Mouse (Mus musculus): Measurements from ENCODE around the gene Exoc5. TPM values are rescaled to one million over a fixed set of nuclear protein-coding genes. Genes with fewer than 3 reads are reported as not detected.
"Not testable (repeated sequence)": the region's sequence is repeated elsewhere in the genome, so short reads cannot be mapped to it uniquely, and the experiment has no call there.

Gene Exoc5
- polyA plus RNA-seq (2015; fragmentation: Nextera tagmentation; extraction: Ambion mirVana): 77.4 and 78.5 TPM in 2 replicates

GRCm38 (mm10) chr14:49066274-49066823, at the start of gene Exoc5:
Gene Exoc5, minus strand, starts transcription at chr14:49066653.
- Histone ChIP-seq H3K27me3 (no peaks in the 10 kb centered on the region), H3K4me2 (peak within 1 kb of the TSS; percentile 74), H3K27ac (peak within 1 kb of the TSS; percentile 99), H3K4me3 (peak within 1 kb of the TSS; percentile 94), H3K4me1 (replicated peaks) (peaks cover 29% of the 10 kb centered on the region), H3K9ac (peak within 1 kb of the TSS; percentile 98), H3K9me3 (no peaks in the 10 kb centered on the region), H3K36me3 (no peaks in the 10 kb centered on the region)
- under 1% methylated on average over 53 of the region's 53 CpGs for WGBS
- ATAC-seq (ENCODE audit: low FRiP score): peak; percentile 96

- not testable (repeated sequence) for H3K9me3 ChIP-seq; H3K27me3 ChIP-seq; H3K9ac ChIP-seq; H3K4me3 ChIP-seq; H3K36me3 ChIP-seq; ATAC-seq (ENCODE audit: low FRiP score); H3K4me2 ChIP-seq; H3K27ac ChIP-seq; H3K4me1 ChIP-seq (replicated peaks)
- WGBS: 67% methylated on average over 1 of the region's 1 CpGs
Measured at GRCm38 (mm10) chr14:49091755-49092154, 25.3 kb upstream of the Exoc5 start.

- no peak overlapping the region for H3K27ac ChIP-seq
- no peaks in the 10 kb centered on the region for H3K4me1 ChIP-seq (replicated peaks)
- H3K36me3 ChIP-seq: peaks cover 7% of the 10 kb centered on the region
- no peak overlapping the region for H3K9ac ChIP-seq
- H3K9me3 ChIP-seq: no peaks in the 10 kb centered on the region
- WGBS: 93% methylated on average over 4 of the region's 4 CpGs
- H3K4me2 ChIP-seq: no peak overlapping the region
- no peaks in the 10 kb centered on the region for H3K27me3 ChIP-seq
- no peak for ATAC-seq (ENCODE audit: low FRiP score)
- no peak overlapping the region for H3K4me3 ChIP-seq
Measured at GRCm38 (mm10) chr14:49091277-49091676, 24.8 kb upstream of the Exoc5 start.

- no peak for ATAC-seq (ENCODE audit: low FRiP score)
- Histone ChIP-seq H3K27ac (no peak overlapping the region), H3K36me3 (peaks cover 12% of the 10 kb centered on the region), H3K4me2 (no peak overlapping the region), H3K27me3 (no peaks in the 10 kb centered on the region), H3K4me3 (no peak overlapping the region), H3K9ac (no peak overlapping the region), H3K9me3 (no peaks in the 10 kb centered on the region), H3K4me1 (replicated peaks) (no peaks in the 10 kb centered on the region)
- WGBS: 50% methylated on average over 5 of the region's 5 CpGs
Measured at GRCm38 (mm10) chr14:49090102-49090501, 23.6 kb upstream of the Exoc5 start.

- Histone ChIP-seq H3K9me3 (no peaks in the 10 kb centered on the region), H3K36me3 (peaks cover 15% of the 10 kb centered on the region), H3K4me3 (no peak overlapping the region), H3K4me2 (no peak overlapping the region), H3K4me1 (replicated peaks) (no peaks in the 10 kb centered on the region), H3K27me3 (no peaks in the 10 kb centered on the region), H3K9ac (no peak overlapping the region), H3K27ac (no peak overlapping the region)
- WGBS: 13% methylated on average over 6 of the region's 6 CpGs
- ATAC-seq (ENCODE audit: low FRiP score): no peak
Measured at GRCm38 (mm10) chr14:49089461-49090058, 23.1 kb upstream of the Exoc5 start.

- Histone ChIP-seq H3K9ac (no peak overlapping the region), H3K4me2 (no peak overlapping the region), H3K27ac (no peak overlapping the region), H3K9me3 (no peaks in the 10 kb centered on the region), H3K27me3 (no peaks in the 10 kb centered on the region), H3K4me1 (replicated peaks) (no peaks in the 10 kb centered on the region), H3K36me3 (peaks cover 26% of the 10 kb centered on the region), H3K4me3 (no peak overlapping the region)
- no peak for ATAC-seq (ENCODE audit: low FRiP score)
- 54% methylated on average over 14 of the region's 14 CpGs for WGBS
Measured at GRCm38 (mm10) chr14:49088155-49089048, 21.9 kb upstream of the Exoc5 start.

- H3K27ac ChIP-seq: no peak overlapping the region
- 88% methylated on average over 4 of the region's 4 CpGs for WGBS
- no peaks in the 10 kb centered on the region for H3K27me3 ChIP-seq
- no peak overlapping the region for H3K4me3 ChIP-seq
- no peak overlapping the region for H3K9ac ChIP-seq
- no peak for ATAC-seq (ENCODE audit: low FRiP score)
- H3K9me3 ChIP-seq: no peaks in the 10 kb centered on the region
- H3K4me1 ChIP-seq (replicated peaks): no peaks in the 10 kb centered on the region
- H3K36me3 ChIP-seq: peaks cover 31% of the 10 kb centered on the region
- no peak overlapping the region for H3K4me2 ChIP-seq
Measured at GRCm38 (mm10) chr14:49086522-49086921, 20.1 kb upstream of the Exoc5 start.

GRCm38 (mm10) chr14:49078820-49079219, 12.4 kb upstream of the Exoc5 start:
- no peaks in the 10 kb centered on the region for H3K27me3 ChIP-seq
- H3K9ac ChIP-seq: no peak overlapping the region
- H3K4me3 ChIP-seq: no peak overlapping the region
- no peak for ATAC-seq (ENCODE audit: low FRiP score)
- H3K4me1 ChIP-seq (replicated peaks): no peaks in the 10 kb centered on the region
- no peak overlapping the region for H3K4me2 ChIP-seq
- WGBS: 96% methylated on average over 2 of the region's 2 CpGs
- H3K36me3 ChIP-seq: peaks cover 37% of the 10 kb centered on the region
- no peaks in the 10 kb centered on the region for H3K9me3 ChIP-seq
- no peak overlapping the region for H3K27ac ChIP-seq

- H3K36me3 ChIP-seq: peaks cover 24% of the 10 kb centered on the region
- no peaks in the 10 kb centered on the region for H3K27me3 ChIP-seq
- no peak overlapping the region for H3K27ac ChIP-seq
- no peak overlapping the region for H3K4me3 ChIP-seq
- H3K9ac ChIP-seq: no peak overlapping the region
- H3K9me3 ChIP-seq: no peaks in the 10 kb centered on the region
- no peak overlapping the region for H3K4me2 ChIP-seq
- H3K4me1 ChIP-seq (replicated peaks): peaks cover 3% of the 10 kb centered on the region; the same call in 1 of the 2 replicates
- WGBS: 72% methylated on average over 2 of the region's 2 CpGs
- no peak for ATAC-seq (ENCODE audit: low FRiP score)
Measured at GRCm38 (mm10) chr14:49074361-49074760, 7.9 kb upstream of the Exoc5 start.

GRCm38 (mm10) chr14:49073896-49074295, 7.4 kb upstream of the Exoc5 start:
- H3K27me3 ChIP-seq: no peaks in the 10 kb centered on the region
- peaks cover 21% of the 10 kb centered on the region for H3K36me3 ChIP-seq
- H3K4me2 ChIP-seq: no peak overlapping the region
- ATAC-seq (ENCODE audit: low FRiP score): no peak
- no peaks in the 10 kb centered on the region for H3K9me3 ChIP-seq
- H3K9ac ChIP-seq: no peak overlapping the region
- H3K27ac ChIP-seq: no peak overlapping the region
- no peak overlapping the region for H3K4me3 ChIP-seq
- 95% methylated on average over 7 of the region's 7 CpGs for WGBS
- peaks cover 4% of the 10 kb centered on the region; the same call in 1 of the 2 replicates for H3K4me1 ChIP-seq (replicated peaks)

GRCm38 (mm10) chr14:49072837-49073236, 6.4 kb upstream of the Exoc5 start:
- 97% methylated on average over 2 of the region's 2 CpGs for WGBS
- ATAC-seq (ENCODE audit: low FRiP score): no peak

GRCm38 (mm10) chr14:49065529-49066273, 752 bp downstream of the Exoc5 start, which contains the start of gene Ap5m1:
Gene Ap5m1, plus strand, starts transcription at chr14:49066097.
- H3K27ac ChIP-seq: peak within 1 kb of the TSS; percentile 99

More at GRCm38 (mm10) chr14:49072837-49073236, 6.4 kb upstream of the Exoc5 start:
- Histone ChIP-seq H3K9ac (no peak overlapping the region), H3K27ac (no peak overlapping the region), H3K27me3 (no peaks in the 10 kb centered on the region), H3K9me3 (no peaks in the 10 kb centered on the region), H3K36me3 (peaks cover 21% of the 10 kb centered on the region), H3K4me2 (no peak overlapping the region), H3K4me3 (no peak overlapping the region), H3K4me1 (replicated peaks) (peaks cover 7% of the 10 kb centered on the region)

More at GRCm38 (mm10) chr14:49065529-49066273, 752 bp downstream of the Exoc5 start, which contains the start of gene Ap5m1:
- Histone ChIP-seq H3K4me3 (peak within 1 kb of the TSS; percentile 94), H3K4me1 (replicated peaks) (peaks cover 29% of the 10 kb centered on the region), H3K9ac (peak within 1 kb of the TSS; percentile 98), H3K4me2 (peak within 1 kb of the TSS; percentile 74), H3K36me3 (no peaks in the 10 kb centered on the region), H3K27me3 (no peaks in the 10 kb centered on the region), H3K9me3 (no peaks in the 10 kb centered on the region)
- ATAC-seq (ENCODE audit: low FRiP score): peak; percentile 74
- WGBS: under 1% methylated on average over 49 of the region's 62 CpGs

Measured in hindbrain, embryonic 13.5 days (tissue).